Mouse (Mus musculus) monocyte, adult 2 months (primary cell): Measurements from ENCODE around the gene Sgtb.

ENCODE experiments used
- DNase-seq, 2 experiments: peaks; one replicate each; pipeline ENCODE4 v3.0.0; 2022; ENCODE audit warnings: low spot score in 2 of 2, low read depth in 1 of 2

Sgtb gene

DNA sequence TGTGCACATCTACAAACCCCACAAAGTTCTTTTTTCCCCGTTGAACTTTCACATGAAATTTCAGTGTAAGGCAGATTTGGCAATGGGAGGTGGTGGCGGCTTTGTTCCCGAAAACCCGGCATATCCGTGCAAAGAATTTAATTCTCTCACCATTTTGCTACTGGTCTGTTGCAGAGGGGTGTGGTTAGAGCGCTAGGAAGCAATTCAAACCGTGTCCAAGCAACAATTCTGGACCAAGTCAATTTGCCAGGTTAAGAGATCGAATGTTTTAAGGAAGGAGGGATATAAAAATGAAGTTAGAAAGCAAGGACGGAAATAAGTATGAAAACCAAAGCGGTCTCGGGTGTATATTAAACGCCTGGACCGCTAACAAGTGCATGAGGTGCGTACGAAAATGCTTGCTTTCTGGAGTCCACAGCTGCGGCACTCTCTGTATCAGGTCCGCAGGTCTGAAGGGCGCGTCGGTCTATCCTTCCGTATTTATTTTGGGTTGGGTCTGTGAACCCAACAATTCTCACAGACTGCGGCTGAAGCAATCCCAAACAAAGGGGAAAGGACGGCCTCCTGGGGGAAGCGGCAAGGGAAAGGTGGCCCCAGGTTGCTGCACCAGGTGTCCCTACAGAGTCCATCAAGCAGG lies 772 bp upstream of the Sgtb start:
- no peak for DNase-seq

DNA sequence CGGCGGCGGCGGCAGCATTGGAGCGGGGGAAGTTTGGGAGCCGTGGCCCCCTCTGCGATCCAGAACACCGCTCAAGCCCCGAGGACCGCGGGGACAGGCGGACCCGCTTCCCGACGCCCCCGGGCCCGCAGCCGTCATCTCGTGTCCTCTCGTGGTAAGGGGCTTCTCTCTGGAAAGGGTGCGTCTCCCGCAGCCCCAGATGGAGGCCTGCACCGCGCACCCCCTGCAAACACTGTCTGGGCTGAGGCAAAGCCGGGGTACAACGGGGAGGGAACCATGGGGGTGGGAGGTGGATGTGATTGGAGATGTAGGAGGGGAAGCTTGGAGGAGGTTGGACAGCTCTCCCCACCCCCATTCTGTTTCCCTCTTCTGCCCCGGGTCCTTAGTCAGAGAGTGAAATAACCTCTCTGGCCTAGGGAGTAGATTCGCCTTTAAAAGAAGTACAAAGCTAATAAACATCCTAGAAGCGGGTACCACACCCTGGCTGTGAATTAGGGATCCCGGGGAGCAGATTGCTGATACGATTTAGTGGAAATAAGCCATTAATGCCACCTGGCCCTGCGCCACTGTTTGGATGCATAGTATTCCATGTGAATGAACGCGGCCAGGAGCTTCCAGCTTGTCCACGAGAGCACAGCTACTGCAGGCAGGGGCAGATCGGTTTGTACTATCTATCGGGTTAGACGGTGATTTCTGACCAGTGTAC lies 428 bp downstream of the Sgtb start:
- DNase-seq = no peak

DNA sequence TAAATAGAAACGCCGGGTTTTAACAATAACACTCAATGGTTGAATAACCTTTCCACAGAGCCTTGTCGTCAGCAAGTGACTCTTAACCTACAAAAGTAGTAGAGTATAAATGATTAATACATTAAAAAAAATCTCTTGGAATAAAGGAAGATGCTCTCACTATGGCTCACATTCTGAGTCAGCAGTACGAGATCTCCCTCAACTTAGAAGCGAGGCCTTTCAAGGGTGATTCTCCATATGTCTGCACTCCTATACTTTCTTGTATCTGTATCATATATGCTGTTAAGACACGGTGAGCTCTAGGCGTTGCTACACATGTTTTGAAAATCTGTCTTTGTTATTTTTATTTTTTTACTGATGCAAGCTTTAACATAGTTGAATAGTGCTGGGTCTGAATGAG lies 985 bp downstream of the Sgtb start:
- no peak for DNase-seq

DNA sequence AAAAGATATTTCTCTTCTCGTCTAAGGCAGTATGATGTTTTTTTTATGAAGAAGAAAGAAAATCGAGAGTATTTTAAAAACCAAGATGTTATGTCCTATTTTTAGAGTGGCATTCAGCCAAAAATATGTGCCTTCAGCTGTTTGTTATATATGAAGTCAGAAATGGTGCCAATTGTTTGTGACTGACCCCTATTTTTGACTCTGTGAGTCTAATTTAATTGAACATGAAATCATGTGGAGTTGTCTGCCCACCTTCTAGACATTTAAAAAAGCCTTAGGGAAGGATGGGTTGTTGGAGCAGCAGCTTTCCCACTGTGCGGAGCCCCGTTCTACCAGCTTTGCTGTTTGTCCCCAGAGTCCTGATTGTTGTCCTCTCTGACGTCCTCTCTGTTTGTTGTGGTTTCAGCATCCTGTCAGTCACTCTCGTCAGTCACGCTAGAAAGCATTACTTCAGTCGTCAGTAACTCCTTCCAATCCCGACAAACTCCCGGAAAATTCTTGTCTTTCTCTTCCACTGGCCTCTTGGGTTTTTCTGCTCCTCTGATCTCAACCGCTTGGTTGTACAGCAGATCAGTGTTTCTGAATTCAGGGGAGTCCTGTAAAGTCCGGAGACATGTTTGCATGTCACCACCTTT lies 2.8 kb downstream of the Sgtb start:
- no peak for DNase-seq

DNA sequence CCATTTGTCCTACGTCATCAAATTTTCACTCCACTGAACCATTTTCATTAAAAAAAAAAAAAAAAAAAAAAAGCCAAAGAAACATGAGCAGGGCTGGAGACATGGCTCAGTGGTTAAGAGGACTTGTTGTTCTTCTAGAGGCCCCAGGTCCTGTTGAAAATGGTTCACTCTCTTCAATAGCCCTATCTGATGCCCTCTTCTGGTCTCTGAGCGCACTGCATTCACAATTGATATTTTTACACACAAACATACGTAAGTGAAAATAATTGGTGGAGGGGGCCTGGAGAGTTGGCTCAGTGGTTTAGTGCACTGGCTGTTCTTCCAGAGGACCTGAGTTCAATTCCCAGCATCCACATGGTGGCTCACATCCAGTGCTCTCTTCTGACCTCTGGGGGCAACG lies 4.2 kb downstream of the Sgtb start:
- no peak for DNase-seq

DNA sequence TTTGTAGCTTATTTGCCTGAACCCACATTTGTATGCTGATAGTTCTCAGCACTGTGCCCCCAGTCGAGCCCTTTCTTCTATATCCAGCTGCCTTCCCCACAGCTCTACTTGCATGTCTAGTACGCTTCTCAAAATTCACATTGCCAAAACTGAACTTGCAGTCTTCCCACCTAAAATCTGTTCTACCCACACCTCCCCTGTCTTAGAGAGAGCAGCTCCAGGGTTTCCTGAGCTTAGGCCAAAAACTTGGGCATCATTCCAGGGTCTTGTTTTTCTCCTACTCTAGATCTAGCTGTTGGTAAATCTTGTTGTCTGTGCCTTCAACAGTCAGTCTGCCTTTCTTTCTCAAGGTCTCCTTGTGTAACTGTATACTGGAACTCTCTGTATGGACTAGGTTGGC lies 5.3 kb downstream of the Sgtb start:
- no peak for DNase-seq

DNA sequence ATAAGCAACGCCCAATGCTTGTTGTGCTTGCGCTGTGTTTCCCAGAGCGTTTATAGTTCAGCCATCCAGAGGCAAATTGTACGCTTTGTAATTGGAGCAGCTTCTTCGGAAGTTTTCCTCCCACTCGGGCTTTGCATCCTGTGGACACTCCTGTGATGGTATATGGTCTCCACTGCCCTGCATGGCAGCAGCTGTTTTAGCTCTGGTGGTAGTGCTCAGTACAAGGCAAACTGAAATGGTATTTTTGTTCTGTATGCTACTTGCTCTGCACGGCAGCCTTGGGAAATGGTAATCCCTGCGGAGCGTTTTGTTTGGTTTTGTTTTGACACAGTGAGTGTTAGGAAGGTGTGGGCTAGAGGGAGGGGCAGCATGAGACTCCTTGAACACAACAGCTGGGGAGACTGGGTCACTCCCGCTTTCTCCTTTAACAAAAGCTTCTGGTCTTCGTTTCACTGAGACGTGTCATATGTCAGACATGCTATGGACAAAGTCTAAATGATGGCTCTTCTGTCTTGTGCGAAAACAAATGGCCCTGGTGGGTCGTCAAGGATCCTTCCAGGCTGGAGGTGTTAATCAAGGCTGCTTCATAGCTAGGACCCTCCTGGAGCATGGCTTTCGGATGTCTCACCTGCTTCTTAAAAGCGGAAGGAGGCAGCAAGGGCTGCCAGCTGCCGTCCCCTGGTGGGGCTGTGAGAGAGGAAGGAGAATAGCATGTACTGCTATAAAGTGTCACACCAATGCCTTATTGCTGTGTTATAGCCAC lies 12.7 kb downstream of the Sgtb start:
- no peak for DNase-seq

DNA sequence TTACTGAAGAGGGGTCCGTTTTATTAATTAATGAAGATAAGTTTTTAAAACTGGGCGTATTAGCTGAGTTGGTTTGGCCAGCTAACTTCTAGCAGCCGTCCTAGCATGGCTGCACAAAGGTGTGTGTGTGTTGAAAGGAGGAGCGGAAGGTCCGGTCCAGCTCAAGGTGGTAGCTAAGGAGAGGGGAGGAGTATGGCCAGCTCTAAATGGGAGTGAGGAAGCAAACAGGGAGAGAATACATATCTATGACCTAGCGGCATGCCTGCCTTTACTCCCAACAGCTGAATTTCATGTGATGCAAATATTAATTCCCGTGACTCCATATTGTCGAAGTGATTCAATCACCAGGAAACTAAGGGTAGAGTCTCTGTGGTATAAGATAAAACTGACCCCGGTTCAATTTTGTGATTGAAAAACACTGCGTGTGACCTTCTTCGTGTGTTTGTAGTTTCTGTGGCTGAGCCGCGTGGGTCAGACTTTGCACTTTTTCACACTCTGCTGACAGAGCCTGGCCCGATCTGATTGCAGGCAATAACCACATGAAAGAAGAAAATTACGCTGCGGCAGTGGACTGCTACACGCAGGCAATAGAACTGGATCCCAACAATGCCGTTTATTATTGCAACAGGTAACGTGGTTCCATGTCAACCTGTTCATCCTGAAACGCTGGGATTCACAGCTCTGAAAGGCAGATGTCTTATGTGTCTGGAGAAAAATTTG lies 14.3 kb downstream of the Sgtb start:
- no peak for DNase-seq

DNA sequence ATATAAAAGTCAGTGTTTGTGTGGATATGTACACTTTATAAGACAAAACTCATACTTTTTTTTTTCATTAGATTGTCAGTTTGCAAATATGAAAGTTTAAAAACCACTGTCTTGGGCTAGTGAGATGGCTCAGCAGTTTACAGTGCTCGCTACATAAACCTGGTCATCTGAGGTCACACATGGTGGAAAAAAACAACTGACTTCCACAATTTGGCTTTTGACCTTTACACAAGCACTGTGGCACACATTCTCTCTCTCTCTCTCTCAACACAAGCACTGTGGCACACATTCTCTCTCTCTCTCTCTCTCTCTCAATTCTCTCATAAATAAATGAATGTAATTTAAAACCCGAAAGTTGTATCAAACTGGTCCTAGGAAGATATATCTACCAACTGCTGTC lies 23.0 kb downstream of the Sgtb start:
- DNase-seq = no peak

DNA sequence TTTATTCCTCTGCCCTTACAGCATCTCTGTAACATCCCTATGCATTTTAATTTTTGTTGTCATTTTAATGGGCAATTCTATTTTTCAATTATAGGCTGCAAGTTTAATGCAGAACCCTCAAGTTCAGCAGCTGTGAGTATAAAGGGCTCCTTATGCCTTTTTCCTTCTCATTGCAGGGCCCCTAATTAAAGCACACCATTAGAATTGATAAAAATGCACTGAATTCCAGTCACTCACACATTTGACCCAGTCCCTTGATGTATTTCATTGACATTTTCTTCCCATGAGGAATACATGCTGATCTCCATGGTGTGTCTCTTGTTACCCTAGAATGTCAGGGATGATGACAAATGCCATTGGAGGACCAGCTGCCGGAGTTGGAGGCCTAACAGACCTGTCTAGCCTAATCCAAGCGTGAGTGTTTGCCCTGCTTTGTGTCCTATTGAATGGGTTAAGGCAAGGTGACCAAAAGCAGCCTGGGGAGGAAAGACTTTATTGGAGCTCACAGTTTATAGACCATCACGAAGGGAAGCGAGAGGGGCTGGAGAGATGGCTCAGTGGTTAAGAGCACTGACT lies 25.1 kb downstream of the Sgtb start:
- DNase-seq = no peak

DNA sequence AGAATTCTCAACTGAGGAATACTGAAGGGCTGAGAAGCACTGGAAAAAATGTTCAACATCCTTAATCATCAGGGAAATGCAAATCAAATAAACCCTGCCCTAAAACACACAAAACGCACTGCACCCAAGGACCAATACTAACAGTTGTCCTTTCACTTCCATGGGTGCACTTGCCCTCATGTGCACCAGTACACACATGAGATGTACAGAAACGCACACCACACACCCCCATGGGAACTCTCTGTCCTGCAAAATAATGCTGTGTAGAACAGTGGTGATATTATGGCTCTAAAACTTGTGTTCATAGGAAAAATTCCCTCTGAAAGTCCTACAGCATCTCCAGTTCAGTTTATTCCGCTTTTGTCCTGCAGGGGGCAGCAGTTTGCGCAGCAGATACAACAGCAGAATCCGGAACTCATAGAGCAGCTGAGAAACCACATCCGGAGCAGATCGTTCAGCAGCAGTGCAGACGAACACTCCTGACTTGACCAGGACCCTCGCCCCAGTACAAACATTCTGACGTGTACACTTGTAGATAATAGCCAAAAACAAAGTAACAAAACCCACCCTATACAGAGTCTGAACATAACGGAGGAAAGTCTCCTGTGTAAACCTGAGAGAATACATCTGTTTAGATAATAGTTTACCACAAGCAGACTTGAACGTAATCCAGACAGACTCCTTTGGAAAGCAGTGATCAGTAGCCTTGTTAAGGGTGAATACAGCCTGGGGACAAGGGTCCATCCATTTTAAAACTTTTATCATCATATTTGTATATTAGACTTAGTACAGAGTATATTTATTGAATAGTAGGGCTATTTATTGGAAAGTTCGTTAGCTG lies 30.0 kb downstream of the Sgtb start:
- peak; percentile 50 to 68 for DNase-seq

DNA sequence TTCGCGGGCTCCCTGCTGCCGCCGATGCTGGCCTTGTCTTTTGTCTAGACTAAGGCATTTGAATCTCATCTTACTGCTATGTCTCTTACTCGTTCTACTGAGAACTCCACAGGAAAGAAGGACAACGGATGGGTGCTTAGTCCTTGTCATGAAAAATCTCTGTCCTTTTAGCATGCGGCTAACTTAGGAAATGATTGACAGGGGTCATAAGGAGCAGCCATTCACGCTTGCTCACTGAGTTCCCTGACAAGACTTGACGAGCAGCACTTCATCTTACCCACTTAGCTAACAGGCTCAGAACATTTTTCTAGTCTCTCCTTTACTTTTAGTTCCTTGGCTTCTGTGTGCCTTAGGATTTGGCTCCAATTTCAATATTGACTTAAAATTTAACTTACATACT lies 35.3 kb downstream of the Sgtb start:
- no peak for DNase-seq

DNA sequence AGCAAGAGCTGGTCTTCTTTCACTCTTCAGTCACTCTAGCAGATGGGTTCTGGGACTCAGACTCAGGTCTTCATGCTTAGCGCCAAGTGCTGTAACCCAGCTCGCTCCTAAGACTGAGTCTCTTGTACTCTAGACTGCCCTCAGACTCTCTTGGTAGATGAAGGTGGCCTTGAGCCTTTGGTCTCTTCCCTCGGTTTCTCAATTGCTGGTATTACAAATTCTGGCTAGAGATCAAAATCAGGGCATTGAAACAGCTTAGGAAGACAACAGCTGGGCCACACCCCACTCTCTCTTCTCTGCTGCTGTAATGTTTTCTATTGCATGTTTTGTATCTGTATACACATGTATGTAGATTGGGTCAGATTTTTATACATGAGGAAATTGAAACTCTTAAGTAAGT lies 36.1 kb downstream of the Sgtb start:
- DNase-seq = no peak

DNA sequence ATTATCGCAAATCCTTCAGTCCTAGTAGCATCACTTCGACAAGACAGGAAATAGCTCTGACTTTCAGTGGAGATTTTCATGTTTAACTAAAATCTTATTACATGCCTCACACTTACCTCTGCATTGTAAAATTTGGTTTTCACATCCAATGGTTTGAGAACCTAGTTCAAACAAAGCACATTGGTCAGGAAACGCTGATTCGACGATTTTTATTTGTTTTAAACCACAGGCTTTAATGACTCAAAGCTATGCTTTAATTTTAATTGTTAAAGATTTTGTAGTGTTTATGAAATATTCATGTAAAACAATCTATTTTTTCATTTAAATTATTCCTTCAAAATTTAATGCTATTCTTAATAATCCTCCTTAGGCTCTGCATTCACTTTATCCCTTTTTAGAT lies 44.6 kb downstream of the Sgtb start:
- no peak for DNase-seq

DNA sequence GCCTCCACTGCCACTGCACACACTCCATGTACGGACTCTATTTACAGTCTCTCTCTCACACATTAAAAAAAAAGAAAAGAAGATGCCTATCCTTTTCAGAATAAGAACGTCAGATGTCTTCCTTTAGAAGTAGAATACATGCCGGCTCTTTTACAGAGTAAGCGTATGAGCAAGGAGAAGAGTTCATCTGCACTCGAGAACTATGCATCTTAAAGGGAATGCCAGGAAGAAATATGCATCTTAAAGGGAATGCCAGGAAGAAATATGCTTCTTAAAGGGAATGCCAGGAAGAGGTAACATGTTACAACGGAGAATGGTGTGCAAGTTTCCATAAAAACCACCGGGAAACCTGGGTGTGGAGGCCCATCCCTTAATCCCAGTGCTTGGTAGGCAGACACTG lies 45.6 kb downstream of the Sgtb start:
- DNase-seq = no peak

DNA sequence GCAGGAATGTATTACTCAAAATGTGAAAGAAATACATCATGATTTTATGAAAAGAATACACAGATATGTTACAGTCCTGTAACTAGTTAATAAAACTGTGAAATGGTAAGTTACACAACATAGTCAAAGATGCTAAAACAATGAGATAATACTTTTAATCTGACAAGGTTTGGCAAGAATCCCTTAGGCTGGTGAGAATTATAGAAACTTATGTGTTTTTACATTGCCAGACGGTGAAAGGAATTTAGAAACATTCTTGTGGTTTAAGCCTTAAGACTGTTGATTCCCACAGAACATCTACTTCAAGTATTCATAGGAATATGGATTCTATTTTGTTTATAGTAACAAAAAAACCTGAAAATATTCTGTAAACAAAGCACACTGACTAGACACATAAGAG lies 46.1 kb downstream of the Sgtb start:
- DNase-seq = no peak

DNA sequence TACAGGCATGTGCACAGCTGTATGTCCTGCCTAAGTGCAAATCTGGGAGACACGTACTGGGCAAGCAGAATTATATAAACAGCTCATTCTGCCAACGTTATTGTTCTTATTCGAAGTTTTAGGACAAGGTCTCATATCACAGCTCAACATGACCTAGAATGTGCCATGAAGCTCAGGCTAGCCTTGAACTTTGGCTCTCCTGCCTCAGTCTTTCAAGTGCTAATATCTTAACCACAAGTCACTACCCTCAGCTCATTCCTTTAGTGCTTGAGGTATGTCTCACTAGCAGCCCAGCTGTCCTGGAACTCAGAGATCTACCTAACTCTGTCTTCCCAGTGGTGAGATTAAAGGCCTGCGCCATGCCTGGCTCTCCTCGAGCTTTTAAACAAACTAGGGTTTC lies 62.2 kb downstream of the Sgtb start:
- DNase-seq = no peak

DNA sequence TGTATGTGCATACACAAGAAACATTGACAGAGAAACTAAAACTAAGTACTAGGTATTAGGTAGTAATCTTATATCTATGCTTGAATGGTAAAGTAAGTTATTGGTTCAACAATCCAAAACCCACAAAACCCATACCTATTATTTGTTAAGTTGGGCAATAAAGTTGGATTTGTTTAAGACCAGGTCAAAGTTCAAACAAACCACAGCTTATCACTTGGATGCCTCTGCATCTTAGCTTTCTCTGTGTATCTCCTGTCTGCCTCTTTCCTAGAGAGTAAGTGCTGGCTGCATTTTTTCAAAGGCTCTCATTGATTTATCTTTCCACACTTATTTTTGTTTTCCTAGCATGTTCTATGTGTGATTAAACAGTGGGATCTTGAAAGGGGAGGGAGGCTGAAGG lies 63.0 kb downstream of the Sgtb start:
- DNase-seq = no peak

DNA sequence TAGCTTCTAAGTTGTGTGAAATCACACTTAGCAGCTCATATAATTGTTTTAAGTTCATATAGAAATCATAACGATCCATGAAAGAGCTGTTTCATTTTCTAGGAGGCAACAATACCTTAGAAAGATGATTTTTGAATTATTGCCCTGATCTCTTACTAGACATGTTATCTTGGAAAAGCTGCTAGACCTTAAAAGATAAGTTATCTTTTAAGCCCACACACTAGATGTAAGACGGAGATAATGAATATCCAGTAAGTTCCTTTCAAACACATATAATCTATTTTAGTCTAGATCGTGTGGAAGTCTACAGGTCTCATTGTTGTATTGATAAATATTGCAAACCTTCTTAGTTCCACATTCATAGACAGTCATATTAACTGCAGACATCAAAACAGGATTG lies 67.3 kb downstream of the Sgtb start:
- DNase-seq = no peak
